In the genomic region with DNA sequence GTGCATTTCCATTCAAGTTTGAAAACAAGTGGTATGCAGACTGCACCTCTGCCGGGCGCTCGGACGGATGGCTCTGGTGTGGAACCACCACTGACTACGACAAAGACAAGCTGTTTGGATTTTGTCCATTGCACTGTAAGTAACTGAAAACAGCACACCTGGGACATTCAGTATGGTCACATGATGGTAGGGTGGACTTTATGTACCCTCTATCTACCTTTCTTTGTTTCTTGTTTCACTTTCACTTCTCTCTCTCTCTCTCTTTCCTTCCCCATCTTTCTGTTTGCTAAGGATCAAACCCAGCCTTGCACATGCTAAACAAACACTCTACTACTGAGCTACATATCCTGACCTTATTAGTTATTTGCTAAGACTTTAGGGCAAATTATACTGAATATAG, we compare ENCODE assay signal across 18 mouse cellular contexts. TPM values are rescaled to one million over a fixed set of nuclear protein-coding genes. Genes with fewer than 3 reads are reported as not detected.
DNase-seq lines count a peak whose midpoint lies in the region; ATAC-seq and TF ChIP-seq lines count a peak whose summit lies in the region.
"Had no signal": no experiment of that assay in that cellular context is flagged by ENCODE, and none has a peak within 500 bp of the region (broad histone marks: within the 10 kb centered on the region; RNA-seq: fewer than 3 reads in every experiment).

No protein-coding gene starts in this region.

- no peak for DNase-seq in thymus, adult 2 months
- DNase-seq in thymus, postnatal 14 days = no peak
- DNase-seq in right cerebral cortex, postnatal 4 days = no peak
- DNase-seq in cerebellum, postnatal 4 days (ENCODE audit: low spot score in 2 of 2) = no peak
- DNase-seq: cerebellum, adult 11 months; cerebellum, postnatal 25 days; kidney, adult 2 months; kidney, postnatal 36 days; thymus, adult 18-20 months had no signal

- no peaks in the 10 kb centered on the region for H3K9me3 ChIP-seq in kidney, embryonic 16.5 days (ENCODE audit: low read length)
- H3K9me3 ChIP-seq: embryonic facial prominence, embryonic 12.5 days; hindbrain, embryonic 10.5 days had no signal

- no peaks in the 10 kb centered on the region for H3K36me3 ChIP-seq in thymus, adult 2 months (ENCODE audit: control insufficient read depth, insufficient read depth, low read length)
- H3K36me3 ChIP-seq in kidney, embryonic 16.5 days (ENCODE audit: insufficient read depth, low read length) = no peaks in the 10 kb centered on the region
- H3K36me3 ChIP-seq: embryonic facial prominence, embryonic 12.5 days; hindbrain, embryonic 10.5 days had no signal

- H3K9ac ChIP-seq in kidney, embryonic 16.5 days (replicated peaks; ENCODE audit: low read length) = no peak overlapping the region
- H3K9ac ChIP-seq: embryonic facial prominence, embryonic 12.5 days had no signal

- 0 out of 2 replicates have a peak, but pooled peaks cover 2% of the 10 kb centered on the region for H3K4me1 ChIP-seq in thymus, adult 2 months (replicated peaks; ENCODE audit: control insufficient read depth, insufficient read depth, low read length)
- H3K4me1 ChIP-seq in kidney, embryonic 16.5 days (ENCODE audit: insufficient read depth, low read length) = no peaks in the 10 kb centered on the region
- H3K4me1 ChIP-seq: embryonic facial prominence, embryonic 12.5 days had no signal

- H3K4me3 ChIP-seq in thymus, adult 2 months (ENCODE audit: control insufficient read depth, insufficient read depth, low read length) = peak overlapping the region; percentile 32
- H3K4me3 ChIP-seq in kidney, embryonic 16.5 days (ENCODE audit: low read length) = no peak overlapping the region
- H3K4me3 ChIP-seq: embryonic facial prominence, embryonic 12.5 days; hindbrain, embryonic 10.5 days had no signal

- H3K27me3 ChIP-seq in thymus, adult 2 months (ENCODE audit: control insufficient read depth, insufficient read depth, low read length) = no peaks in the 10 kb centered on the region
- no peaks in the 10 kb centered on the region for H3K27me3 ChIP-seq in kidney, embryonic 16.5 days (ENCODE audit: insufficient read depth, low read length)
- H3K27me3 ChIP-seq: embryonic facial prominence, embryonic 12.5 days; Patski had no signal

- WGBS in thymus, adult 2 months = 90% methylated on average over 5 of the region's 5 CpGs
- 95% methylated on average over 5 of the region's 5 CpGs for WGBS in kidney, embryonic 16.5 days

- no peak for TF ChIP-seq POLR2A in thymus, adult 2 months (IDR thresholded peaks at IDR 0.05; ENCODE audit: control insufficient read depth, extremely low read depth, insufficient read depth, low read length, poor library complexity)

- no peak for TF ChIP-seq CTCF in thymus, adult 2 months (IDR thresholded peaks at IDR 0.05; ENCODE audit: borderline replicate concordance, control insufficient read depth, extremely low read depth, insufficient read depth, low read length, poor library complexity)

- peak; percentile 26 for ATAC-seq in granulocyte monocyte progenitor cell, adult 5-6 weeks (replicated peaks; ENCODE audit: poor library complexity, severe bottlenecking)
- ATAC-seq in megakaryocyte progenitor cell, adult 5-6 weeks (replicated peaks; ENCODE audit: poor library complexity) = peak; percentile 42
- ATAC-seq in kidney, embryonic 16.5 days (ENCODE audit: low FRiP score, low TSS enrichment) = no peak
- ATAC-seq: lung, postnatal 0 days had no signal

- no peak overlapping the region for H3K4me2 ChIP-seq in kidney, embryonic 16.5 days (replicated peaks; ENCODE audit: low read depth, low read length)
- H3K4me2 ChIP-seq: embryonic facial prominence, embryonic 12.5 days; liver, embryonic 11.5 days; midbrain, embryonic 11.5 days had no signal

- no peak overlapping the region for H3K27ac ChIP-seq in thymus, adult 2 months (ENCODE audit: control insufficient read depth, insufficient read depth, low read length)
- H3K27ac ChIP-seq in kidney, embryonic 16.5 days (ENCODE audit: low read length) = no peak overlapping the region
- H3K27ac ChIP-seq: embryonic facial prominence, embryonic 12.5 days; hindbrain, embryonic 10.5 days had no signal

RNA-seq across cellular contexts. Expression of a gene that starts 15.0 kb away (rescaled TPM):
- polyA plus RNA-seq in thymus, adult 2 months (2012; rRNA removed) = 2.5 and 2.6 TPM in 2 replicates
- total RNA-seq in granulocyte monocyte progenitor cell, adult 5-6 weeks (2014; fragmentation: Nextera tagmentation) = 0.88 and 1.4 TPM in 2 replicates
- 0.82 and 1.1 TPM in 2 replicates for total RNA-seq in granulocyte monocyte progenitor cell, adult 5-6 weeks (2017)
- total RNA-seq in megakaryocyte progenitor cell, adult 5-6 weeks (2015) = 0.85 and 1.4 TPM in 2 replicates
- 1.4 and 2.1 TPM in 2 replicates for total RNA-seq in megakaryocyte progenitor cell, adult 5-6 weeks (2017)
- polyA plus RNA-seq in kidney, embryonic 16.5 days (2015; fragmentation: Nextera tagmentation; extraction: Ambion mirVana) = 4.7 and 5.0 TPM in 2 replicates
